Mouse (Mus musculus) G1E (cell line): ENCODE data around the gene Dph6. TPM values are rescaled to one million over a fixed set of nuclear protein-coding genes. Genes with fewer than 3 reads are reported as not detected.

Experiments used
- ATAC-seq: 2 replicates; pipeline ENCODE4 v1.8.0; 2016; ENCODE audit warnings: mild to moderate bottlenecking; ENCODE audit not compliant: insufficient number of reproducible peaks, poor library complexity, low FRiP score, severe bottlenecking; ENCODE audit errors: extremely low read depth
- DNase-seq: peaks from one replicate; pipeline ENCODE4 v3.0.0; 2012; ENCODE audit warnings: low spot score
- H3K27me3 ChIP-seq: 2 replicates; pipeline ENCODE4 v1.6.1; 2012; ENCODE audit warnings: mild to moderate bottlenecking, low read length, inconsistent platforms; ENCODE audit not compliant: insufficient read depth
- H3K36me3 ChIP-seq: replicated peaks from 2 replicates; pipeline ENCODE3; 2012; ENCODE audit warnings: mild to moderate bottlenecking, inconsistent platforms
- H3K4me1 ChIP-seq: 2 replicates; pipeline ENCODE4 v1.6.1; 2012; ENCODE audit warnings: low read depth, low read length, inconsistent platforms, mixed read lengths; ENCODE audit not compliant: insufficient read depth
- H3K4me3 ChIP-seq: 2 replicates; pipeline ENCODE4 v1.5.1; 2012; ENCODE audit warnings: low read depth, mild to moderate bottlenecking, inconsistent platforms, low read length, moderate library complexity, mixed read lengths
- H3K9me3 ChIP-seq: replicated peaks from 2 replicates; pipeline ENCODE4 v1.6.1; 2012; ENCODE audit warnings: inconsistent platforms
- CTCF ChIP-seq: IDR thresholded peaks from 2 replicates; pipeline ENCODE4 v1.5.1; 2012; ENCODE audit warnings: low read depth, low read length, inconsistent platforms, mixed read lengths
- GATA1 ChIP-seq: IDR thresholded peaks from 2 replicates; pipeline ENCODE4 v1.6.1; 2012; ENCODE audit warnings: borderline replicate concordance, low read length, inconsistent platforms, mixed read lengths
- GATA2 ChIP-seq: IDR thresholded peaks from 2 replicates; pipeline ENCODE4 v1.6.1; 2012; ENCODE audit warnings: low read depth, low read length, inconsistent platforms, borderline replicate concordance
- POLR2AphosphoS5 ChIP-seq: IDR thresholded peaks from 2 replicates; pipeline ENCODE4 v1.6.1; 2012; ENCODE audit warnings: low read depth, low read length, inconsistent platforms; ENCODE audit not compliant: insufficient replicate concordance
- TAL1 ChIP-seq: conservative IDR thresholded peaks from 2 replicates; pipeline ENCODE4 v1.6.1; 2012; ENCODE audit warnings: low read depth, low read length, inconsistent platforms, mixed read lengths
- polyA plus RNA-seq: library from polyadenylated mRNA; stranded (reverse); fragments of >175 nt; gene quantifications from 2 replicates; pipeline ENCODE4 v1.2.3, GENCODE M21; 2012
- total RNA-seq, 2 experiments: library from RNA; stranded (forward) in 1 of 2; stranded (reverse) in 1 of 2; fragments of 200-1000 nt in 1 of 2; fragments of >200 nt in 1 of 2; fragmentation: Nextera tagmentation in 1 of 2; gene quantifications; 2 replicates each; pipeline ENCODE4 v1.2.3; 2014 to 2017

The Dph6 gene
- total and polyA plus RNA-seq, 3 experiments: 4.0 to 82.7 (median 18.7) TPM

DNA sequence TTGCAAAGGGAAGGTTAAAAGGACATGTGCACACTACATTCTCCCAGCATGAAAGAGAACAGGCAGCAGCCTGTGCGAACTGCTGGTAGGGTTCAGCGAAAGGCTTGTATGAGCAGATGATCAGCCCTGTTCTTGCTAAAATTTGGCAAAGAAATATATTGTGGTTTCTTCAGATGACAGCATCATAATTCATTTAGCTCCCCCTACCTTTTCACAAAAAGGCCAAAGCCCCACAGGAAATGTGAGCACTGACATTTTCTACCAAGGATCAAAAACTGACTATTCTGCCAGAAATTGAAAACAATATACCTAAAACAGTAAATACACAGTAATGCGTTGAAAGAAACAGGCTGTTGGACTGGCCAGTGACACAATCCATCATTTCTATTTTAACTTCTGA lies 162.9 kb downstream of the Dph6 start:
- no peak for TF ChIP-seq GATA1
- no peak for TF ChIP-seq TAL1
- no peak for TF ChIP-seq POLR2AphosphoS5
- no peak for TF ChIP-seq CTCF
- no peak for TF ChIP-seq GATA2
- Histone ChIP-seq H3K27me3 (no peaks in the 10 kb centered on the region), H3K4me3 (no peak overlapping the region), H3K4me1 (no peaks in the 10 kb centered on the region), H3K9me3 (no peaks in the 10 kb centered on the region), H3K36me3 (no peaks in the 10 kb centered on the region)
- ATAC-seq (no peak), DNase-seq (no peak)

DNA sequence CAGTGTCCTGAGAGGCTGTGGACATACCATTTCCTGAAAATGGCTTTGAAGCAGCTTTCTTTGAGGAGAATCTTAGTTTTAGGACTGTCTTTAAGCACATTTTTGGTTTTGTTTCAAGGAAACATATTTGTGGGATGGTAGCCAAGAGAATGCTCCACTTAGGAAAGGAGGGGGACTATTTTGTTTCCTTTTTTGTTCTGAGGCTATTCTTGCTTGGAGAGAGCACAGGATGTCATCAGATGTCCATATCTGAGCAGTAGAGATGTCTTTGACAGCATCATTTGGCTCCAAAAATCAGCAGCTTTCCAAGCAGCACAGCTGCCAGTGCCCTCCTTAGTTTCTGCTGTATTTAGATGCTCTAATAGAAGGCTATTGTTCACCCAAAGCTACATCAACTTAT lies 167.8 kb downstream of the Dph6 start:
- TF ChIP-seq GATA2: no peak
- no peak for TF ChIP-seq GATA1
- TF ChIP-seq TAL1: no peak
- TF ChIP-seq CTCF: no peak
- no peak for TF ChIP-seq POLR2AphosphoS5
- ATAC-seq (no peak), DNase-seq (no peak)

More for the DNA sequence above, 167.8 kb downstream of the Dph6 start:
- Histone ChIP-seq H3K9me3 (no peaks in the 10 kb centered on the region), H3K27me3 (no peaks in the 10 kb centered on the region), H3K4me3 (no peak overlapping the region), H3K4me1 (no peaks in the 10 kb centered on the region), H3K36me3 (no peaks in the 10 kb centered on the region)
